Mouse (Mus musculus) liver, postnatal 0 days (tissue): ENCODE data around the gene Spns1. TPM values are rescaled to one million over a fixed set of nuclear protein-coding genes. Genes with fewer than 3 reads are reported as not detected.
A peak's percentile ranks its signal among the peaks of the same experiment; 100 is the strongest.

Source experiments
- ATAC-seq: fragments of 200-750 bp; cut with Nextera tagmentation; 2 replicates; pipeline ENCODE4 v1.8.0; 2017; ENCODE audit warnings: mild to moderate bottlenecking, moderate library complexity
- DNase-seq: peaks from one replicate; pipeline ENCODE4 v3.0.0-alpha.2; 2016
- H3K27ac ChIP-seq: fragments of 300-500 bp; sonication (generic); 2 replicates; pipeline ENCODE4 v1.5.1; 2014; ENCODE audit warnings: antibody characterized with exemption, moderate library complexity, mild to moderate bottlenecking, low read depth
- H3K27me3 ChIP-seq: fragments of 300-500 bp; sonication (generic); 2 replicates; pipeline ENCODE4 v1.6.1; 2014; ENCODE audit warnings: low read length, control low read depth, mixed read lengths; ENCODE audit not compliant: insufficient read depth
- H3K36me3 ChIP-seq: fragments of 300-500 bp; sonication (generic); replicated peaks from 2 replicates; pipeline ENCODE4 v1.6.1; 2014; ENCODE audit warnings: mild to moderate bottlenecking, control low read depth, low read length, moderate library complexity, mixed read lengths; ENCODE audit not compliant: insufficient read depth
- H3K4me1 ChIP-seq: fragments of 300-500 bp; sonication (generic); 2 replicates; pipeline ENCODE4 v1.6.1; 2014; ENCODE audit warnings: antibody characterized with exemption, mild to moderate bottlenecking, control low read depth; ENCODE audit not compliant: insufficient read depth
- H3K4me2 ChIP-seq: fragments of 300-500 bp; sonication (generic); 2 replicates; pipeline ENCODE4 v1.6.1; 2014; ENCODE audit warnings: low read depth, mild to moderate bottlenecking, low read length, moderate library complexity, mixed read lengths
- H3K4me3 ChIP-seq: fragments of 300-500 bp; sonication (generic); 2 replicates; pipeline ENCODE4 v1.5.1; 2014; ENCODE audit warnings: low read depth, low read length
- H3K9ac ChIP-seq: fragments of 300-500 bp; sonication (generic); replicated peaks from 2 replicates; pipeline ENCODE4 v1.6.1; 2014; ENCODE audit warnings: mild to moderate bottlenecking, moderate library complexity
- H3K9me3 ChIP-seq: fragments of 300-500 bp; sonication (generic); 2 replicates; pipeline ENCODE4 v1.6.1; 2016; ENCODE audit warnings: mild to moderate bottlenecking, control low read depth, low read length, mixed read lengths
- CTCF ChIP-seq: sonication (generic); IDR thresholded peaks from 2 replicates; pipeline ENCODE4 v1.5.1; 2016; ENCODE audit warnings: antibody characterized with exemption, low read depth
- EP300 ChIP-seq: IDR thresholded peaks from 2 replicates; pipeline ENCODE4 v1.6.1; 2016; ENCODE audit warnings: antibody characterized with exemption, low read depth, mild to moderate bottlenecking
- WGBS: fragments of 180-500 bp; shearing (Covaris S2); extraction: QIAGEN DNeasy Blood & Tissue Kit; methylation state at CpG from one replicate; pipeline ENCODE4 v1.1.7; 2014; ENCODE audit not compliant: insufficient replicate concordance; 5-methylcytosine and 5-hydroxymethylcytosine counted together
- polyA plus RNA-seq: library from polyadenylated mRNA; unstranded; fragments of >200 nt; fragmentation: Nextera tagmentation; extraction: Ambion mirVana; gene quantifications from 2 replicates; pipeline ENCODE4 v1.2.1, GENCODE M21; 2015

Gene Spns1
- polyA plus RNA-seq: 17.2 and 18.6 TPM in 2 replicates

DNA sequence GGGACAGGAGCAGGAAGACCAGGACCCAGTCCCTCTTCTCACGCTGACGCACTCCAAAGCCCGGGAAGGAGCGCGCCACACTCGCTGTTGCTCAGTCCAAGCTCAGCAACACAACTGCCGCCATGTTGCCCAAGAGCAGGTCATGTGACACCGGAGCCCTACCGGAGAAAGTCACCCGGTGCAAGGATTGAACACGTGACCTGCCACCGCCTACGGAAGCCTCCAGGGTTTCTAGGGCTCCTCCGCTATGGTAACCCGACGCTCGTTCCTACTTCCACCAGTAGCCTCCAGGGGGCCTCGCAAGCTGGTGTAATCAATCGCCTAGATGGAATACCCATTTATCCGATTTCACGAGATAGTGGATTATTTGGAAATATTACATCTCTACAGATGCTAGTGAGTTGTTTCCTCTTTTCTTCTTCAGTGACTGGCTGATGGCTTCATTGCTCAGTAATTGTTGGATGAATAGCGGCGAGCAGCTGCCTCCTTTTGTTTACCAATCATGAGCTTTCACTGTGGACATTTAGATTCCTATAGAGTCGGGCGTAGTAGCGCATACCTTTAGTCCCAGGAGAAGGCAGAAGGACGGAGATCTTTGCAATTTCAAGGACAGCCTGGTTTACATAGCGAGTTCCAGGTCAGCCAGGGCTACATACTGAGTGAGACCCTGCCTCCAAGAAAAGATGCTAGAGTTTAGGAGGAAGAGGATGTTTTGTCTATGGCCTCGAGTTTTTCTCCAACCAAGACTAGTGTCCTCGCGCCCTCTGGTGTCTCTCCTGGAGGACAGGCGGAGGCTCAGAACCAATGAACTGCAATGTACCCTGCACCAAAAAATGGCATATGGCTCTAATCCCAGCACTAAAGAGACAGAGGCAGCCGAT, at the start of gene Spns1:
Gene Spns1, minus strand, starts transcription at position 173 of the 881 bp plus-strand sequence.
- Histone ChIP-seq H3K4me2 (peak within 1 kb of the TSS; percentile 99), H3K4me1 (peaks cover 21% of the 10 kb centered on the region), H3K9me3 (no peaks in the 10 kb centered on the region), H3K36me3 (peaks cover 14% of the 10 kb centered on the region), H3K27me3 (no peaks in the 10 kb centered on the region), H3K9ac (peak within 1 kb of the TSS; percentile 76), H3K4me3 (peak within 1 kb of the TSS; percentile 66), H3K27ac (peak within 1 kb of the TSS; percentile 49)
- ATAC-seq (peak; percentile 98), DNase-seq (peak; percentile 95)
- peak; percentile 87 for TF ChIP-seq CTCF
- TF ChIP-seq EP300: no peak; the same call in 1 of the 2 replicates
- WGBS: under 1% methylated on average over 33 of the region's 33 CpGs

DNA sequence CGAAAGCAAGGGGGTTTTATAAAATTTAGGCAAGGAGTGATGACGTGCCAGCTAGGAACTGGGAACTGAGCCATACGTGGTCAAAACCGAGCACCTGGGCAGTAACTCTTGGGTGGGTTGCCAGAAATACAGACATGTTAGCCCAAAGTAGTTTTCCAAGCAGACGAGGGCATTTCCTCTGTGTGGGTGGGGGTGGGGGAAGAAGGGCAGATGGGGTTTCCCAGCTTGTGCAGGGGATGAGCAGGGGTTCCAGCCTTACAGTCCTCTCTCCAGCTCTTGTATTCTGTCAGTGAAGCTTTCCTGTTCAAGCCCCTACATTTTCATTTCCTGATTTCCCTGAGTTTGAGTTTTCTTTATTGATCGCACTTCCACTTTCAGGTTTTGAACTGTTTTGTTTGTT, 46.9 kb upstream of the Spns1 start:
- 67% methylated on average over 6 of the region's 6 CpGs for WGBS
- no peak overlapping the region for H3K4me3 ChIP-seq

DNA sequence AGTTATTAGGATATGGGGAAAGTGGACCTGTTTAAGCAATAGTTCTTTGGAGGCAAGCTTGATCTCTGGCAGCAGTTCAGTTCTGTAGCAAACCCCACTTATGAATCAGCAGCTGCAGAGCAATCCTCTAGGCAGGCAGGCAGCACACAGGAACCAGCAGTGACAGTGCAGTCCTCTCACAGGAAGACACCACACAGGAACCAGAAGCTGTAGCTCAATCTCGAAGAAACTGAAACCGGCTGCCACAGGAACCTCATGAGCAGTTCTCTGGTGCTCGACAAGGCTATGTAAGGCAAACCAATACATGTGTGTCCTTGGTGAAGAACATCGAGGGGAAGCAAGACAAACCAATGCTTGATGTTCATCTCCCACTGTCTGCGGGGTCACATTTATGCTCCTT, 44.5 kb upstream of the Spns1 start:
- Histone ChIP-seq H3K9me3 (no peaks in the 10 kb centered on the region), H3K27ac (no peak overlapping the region), H3K27me3 (no peaks in the 10 kb centered on the region), H3K4me1 (no peaks in the 10 kb centered on the region), H3K36me3 (no peaks in the 10 kb centered on the region), H3K4me2 (no peak overlapping the region), H3K4me3 (no peak overlapping the region), H3K9ac (no peak overlapping the region)
- no peak for ATAC-seq
- TF ChIP-seq CTCF: no peak
- no peak for TF ChIP-seq EP300
- DNase-seq: no peak
- 49% methylated on average over 5 of the region's 5 CpGs for WGBS

More for the DNA sequence above, 46.9 kb upstream of the Spns1 start:
- TF ChIP-seq EP300: no peak
- no peak overlapping the region for H3K4me2 ChIP-seq
- H3K27me3 ChIP-seq: no peaks in the 10 kb centered on the region
- H3K27ac ChIP-seq: 0 out of 2 replicates have a peak overlapping the region, but pooled peaks have one; percentile 16
- H3K9ac ChIP-seq: no peak overlapping the region
- peaks cover 9% of the 10 kb centered on the region for H3K4me1 ChIP-seq
- ATAC-seq: no peak
- H3K36me3 ChIP-seq: no peaks in the 10 kb centered on the region
- DNase-seq: no peak
- H3K9me3 ChIP-seq: no peaks in the 10 kb centered on the region

DNA sequence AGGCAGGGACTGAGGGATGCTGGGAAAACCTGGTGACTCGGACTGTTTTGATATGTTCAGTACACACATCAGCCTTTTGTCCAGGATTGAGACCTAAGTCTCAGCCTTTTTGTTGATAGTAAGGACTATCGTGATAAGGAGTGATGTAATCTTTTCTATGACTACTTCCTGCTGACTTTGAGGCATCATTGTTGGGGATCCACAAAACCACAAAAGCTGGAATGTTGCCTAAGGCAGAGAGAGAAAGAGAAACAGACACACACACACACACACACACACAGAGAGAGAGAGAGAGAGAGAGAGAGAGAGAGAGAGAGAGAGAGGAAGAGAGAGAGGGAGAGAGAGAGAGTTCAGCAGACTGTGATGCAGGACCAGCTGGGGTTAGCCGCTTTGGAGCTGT, 41.2 kb upstream of the Spns1 start:
- Histone ChIP-seq H3K27me3 (no peaks in the 10 kb centered on the region), H3K4me1 (no peaks in the 10 kb centered on the region), H3K4me2 (no peak overlapping the region), H3K27ac (peak overlapping the region; percentile 76; the same call in 1 of the 2 replicates), H3K36me3 (no peaks in the 10 kb centered on the region), H3K4me3 (no peak overlapping the region), H3K9me3 (no peaks in the 10 kb centered on the region), H3K9ac (no peak overlapping the region)
- DNase-seq (no peak), ATAC-seq (no peak)
- TF ChIP-seq EP300 (no peak), CTCF (no peak)
- WGBS: 51% methylated on average over 3 of the region's 3 CpGs

DNA sequence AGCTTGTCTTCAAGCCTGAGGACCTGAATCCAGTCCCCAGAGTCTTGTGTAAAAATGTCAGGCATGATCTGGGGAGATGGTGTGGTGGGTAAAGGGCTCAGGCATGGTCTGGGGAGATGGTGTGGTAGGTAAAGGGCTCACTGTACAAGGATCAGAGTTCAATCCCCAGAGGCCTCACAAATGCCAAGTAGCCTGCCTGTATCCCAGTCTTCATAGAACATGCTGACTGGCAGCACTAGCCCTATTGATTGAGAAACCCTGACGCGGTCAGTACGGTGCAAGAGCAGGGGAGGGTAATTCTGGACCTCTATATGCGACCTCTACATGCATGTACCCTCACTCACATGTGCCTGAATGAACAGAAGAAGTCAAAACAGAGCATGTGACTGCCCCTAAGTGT, 40.4 kb upstream of the Spns1 start:
- H3K4me1 ChIP-seq: no peaks in the 10 kb centered on the region
- WGBS: 74% methylated on average over 4 of the region's 4 CpGs
- no peaks in the 10 kb centered on the region for H3K9me3 ChIP-seq
- no peak for DNase-seq
- no peak overlapping the region for H3K4me3 ChIP-seq
- no peak overlapping the region for H3K9ac ChIP-seq
- peak overlapping the region; percentile 76 for H3K27ac ChIP-seq
- H3K36me3 ChIP-seq: no peaks in the 10 kb centered on the region
- TF ChIP-seq CTCF (no peak), EP300 (no peak)
- H3K4me2 ChIP-seq: no peak overlapping the region
- H3K27me3 ChIP-seq: no peaks in the 10 kb centered on the region
- ATAC-seq: no peak

DNA sequence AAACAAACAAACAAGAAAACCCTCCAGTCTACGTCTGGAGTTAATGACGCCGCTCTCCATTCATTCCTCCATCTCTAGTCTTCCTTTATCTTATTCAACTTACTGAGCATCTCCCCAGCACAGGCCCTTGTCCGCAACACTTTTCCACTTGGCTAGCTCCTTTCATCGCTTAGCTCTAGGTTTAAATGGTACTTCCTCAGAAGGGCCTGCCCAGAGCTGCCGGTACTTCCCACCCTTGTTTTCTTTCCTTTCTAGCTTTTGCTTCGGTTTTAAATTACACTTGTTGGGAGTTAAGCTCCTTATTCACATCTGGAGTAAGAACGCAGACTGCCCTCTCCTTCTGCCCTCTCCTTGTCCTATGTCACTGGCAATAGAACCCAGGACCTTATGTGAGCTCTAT, 39.8 kb upstream of the Spns1 start:
- H3K9ac ChIP-seq: no peak overlapping the region
- H3K27ac ChIP-seq: peak overlapping the region; percentile 76
- TF ChIP-seq CTCF (no peak), EP300 (no peak)
- no peaks in the 10 kb centered on the region for H3K27me3 ChIP-seq
- H3K4me3 ChIP-seq: no peak overlapping the region
- H3K4me2 ChIP-seq: peak overlapping the region; percentile 30; the same call in 1 of the 2 replicates
- peak; percentile 37; the same call in 1 of the 2 replicates for ATAC-seq
- H3K4me1 ChIP-seq: no peaks in the 10 kb centered on the region
- 41% methylated on average over 8 of the region's 8 CpGs for WGBS
- no peaks in the 10 kb centered on the region for H3K36me3 ChIP-seq
- DNase-seq: no peak
- no peaks in the 10 kb centered on the region for H3K9me3 ChIP-seq
